Mouse (Mus musculus): ENCODE data around the gene Cfl1.

The Cfl1 gene

GRCm38 (mm10) chr19:5490313-5490897 is at the start of gene Cfl1:
TSS of gene Cfl1 (plus strand) at chr19:5490455.
- peak; percentile 91 for DNase-seq (ENCODE audit: low spot score)

- DNase-seq (ENCODE audit: low spot score) = no peak
Observed at GRCm38 (mm10) chr19:5444371-5444908, 45.8 kb upstream of the Cfl1 start.

- DNase-seq (ENCODE audit: low spot score) = no peak
Observed at GRCm38 (mm10) chr19:5444954-5445353, 45.3 kb upstream of the Cfl1 start.

GRCm38 (mm10) chr19:5445747-5446146 is 44.5 kb upstream of the Cfl1 start:
- no peak for DNase-seq (ENCODE audit: low spot score)

- peak; percentile 49 for DNase-seq (ENCODE audit: low spot score)
Observed at GRCm38 (mm10) chr19:5447515-5448353, 42.5 kb upstream of the Cfl1 start, which contains the start of gene Fosl1. TSS of gene Fosl1 (plus strand) at chr19:5447547.

GRCm38 (mm10) chr19:5448354-5449150 is 41.7 kb upstream of the Cfl1 start:
- DNase-seq (ENCODE audit: low spot score) = no peak

- DNase-seq (ENCODE audit: low spot score) = no peak
Observed at GRCm38 (mm10) chr19:5449673-5450072, 40.6 kb upstream of the Cfl1 start.

GRCm38 (mm10) chr19:5451766-5452165 is 38.5 kb upstream of the Cfl1 start:
- DNase-seq (ENCODE audit: low spot score) = no peak

- no peak for DNase-seq (ENCODE audit: low spot score)
Observed at GRCm38 (mm10) chr19:5455037-5455436, 35.2 kb upstream of the Cfl1 start.

GRCm38 (mm10) chr19:5455568-5455967 is 34.7 kb upstream of the Cfl1 start:
- DNase-seq (ENCODE audit: low spot score) = no peak

- no peak for DNase-seq (ENCODE audit: low spot score)
Observed at GRCm38 (mm10) chr19:5456241-5456921, 33.9 kb upstream of the Cfl1 start.

- DNase-seq (ENCODE audit: low spot score) = peak; percentile 85
Observed at GRCm38 (mm10) chr19:5456922-5457745, 33.1 kb upstream of the Cfl1 start.

GRCm38 (mm10) chr19:5457746-5458442 is 32.4 kb upstream of the Cfl1 start, which contains the start of gene Ccdc85b:
TSS of gene Ccdc85b (minus strand) at chr19:5457894.
- no peak for DNase-seq (ENCODE audit: low spot score)

GRCm38 (mm10) chr19:5459019-5459418 is 31.2 kb upstream of the Cfl1 start:
- no peak for DNase-seq (ENCODE audit: low spot score)

- no peak for DNase-seq (ENCODE audit: low spot score)
Observed at GRCm38 (mm10) chr19:5459896-5460295, 30.4 kb upstream of the Cfl1 start.

- DNase-seq (ENCODE audit: low spot score) = peak; percentile 78
Observed at GRCm38 (mm10) chr19:5460465-5460911, 29.8 kb upstream of the Cfl1 start, which contains the start of gene Fibp. TSS of gene Fibp (plus strand) at chr19:5460615.

GRCm38 (mm10) chr19:5461411-5461810 is 28.8 kb upstream of the Cfl1 start:
- DNase-seq (ENCODE audit: low spot score) = no peak

GRCm38 (mm10) chr19:5463212-5463611 is 27.0 kb upstream of the Cfl1 start:
- DNase-seq (ENCODE audit: low spot score) = no peak

GRCm38 (mm10) chr19:5463791-5464562 is 26.3 kb upstream of the Cfl1 start:
- DNase-seq (ENCODE audit: low spot score) = no peak

All from spleen, adult 12 weeks (tissue).